Mouse (Mus musculus) brain, embryonic 14.5 days (tissue): Measurements from ENCODE around the gene Haus5.

Source experiments
- CTCF ChIP-seq: fragments of 200-500 bp; IDR thresholded peaks from 2 replicates; pipeline ENCODE4 v1.5.1; 2012; ENCODE audit warnings: inconsistent platforms, mild to moderate bottlenecking, moderate library complexity, borderline replicate concordance; ENCODE audit not compliant: insufficient read depth, insufficient read length; ENCODE audit errors: extremely low read depth
- POLR2A ChIP-seq: fragments of 200-500 bp; IDR thresholded peaks from 2 replicates; pipeline ENCODE4 v1.6.1; 2012; ENCODE audit warnings: mild to moderate bottlenecking, inconsistent platforms, borderline replicate concordance; ENCODE audit not compliant: poor library complexity, insufficient read depth, insufficient read length, severe bottlenecking; ENCODE audit errors: extremely low read depth

GRCm38 (mm10) chr7:30665321-30665720 is 527 bp upstream of the Haus5 start:
- TF ChIP-seq CTCF (no peak), POLR2A (no peak)
